Mouse (Mus musculus) layer of hippocampus, postnatal 10 days (tissue): ENCODE results near the gene Lefty2. TPM values are rescaled to one million over a fixed set of nuclear protein-coding genes. Genes with fewer than 3 reads are reported as not detected.

Source experiments
- DNase-seq, 2 experiments: peaks; one replicate each; pipeline ENCODE4 v3.0.0; 2021; ENCODE audit warnings: low spot score in 2 of 2
- total RNA-seq, 2 experiments: library from RNA; stranded (reverse); gene quantifications; 2 replicates each; pipeline ENCODE4 v1.2.3; 2021

The Lefty2 gene
- total RNA-seq, 2 experiments from 2014 or later = 8.7 to 10.2 TPM

GRCm38 (mm10) chr1:180894088-180894987, 1.4 kb downstream of the Lefty2 start:
- peak in 1 of 2 experiments; percentile 29 for DNase-seq

- DNase-seq = no peak
Observed at GRCm38 (mm10) chr1:180901107-180901506, 8.2 kb downstream of the Lefty2 start.

GRCm38 (mm10) chr1:180902915-180903314, 10.0 kb downstream of the Lefty2 start:
- DNase-seq = no peak

- no peak for DNase-seq
Observed at GRCm38 (mm10) chr1:180903666-180904038, 10.7 kb downstream of the Lefty2 start.

- peak; percentile 92 to 96 for DNase-seq
Observed at GRCm38 (mm10) chr1:180904039-180904814, 11.3 kb downstream of the Lefty2 start, which contains the start of gene Pycr2. Gene Pycr2, plus strand, starts transcription at chr1:180904293.

- DNase-seq = no peak
Observed at GRCm38 (mm10) chr1:180904815-180905080, 11.8 kb downstream of the Lefty2 start.

- DNase-seq = no peak
Observed at GRCm38 (mm10) chr1:180905307-180905706, 12.4 kb downstream of the Lefty2 start.

GRCm38 (mm10) chr1:180905876-180906275, 13.0 kb downstream of the Lefty2 start:
- no peak for DNase-seq

GRCm38 (mm10) chr1:180906461-180907147, 13.7 kb downstream of the Lefty2 start:
- no peak for DNase-seq

GRCm38 (mm10) chr1:180911138-180911537, 18.2 kb downstream of the Lefty2 start:
- no peak for DNase-seq

GRCm38 (mm10) chr1:180911653-180912287, 18.9 kb downstream of the Lefty2 start:
- no peak for DNase-seq

GRCm38 (mm10) chr1:180912792-180913191, 19.9 kb downstream of the Lefty2 start:
- DNase-seq = no peak

- no peak for DNase-seq
Observed at GRCm38 (mm10) chr1:180913797-180914196, 20.9 kb downstream of the Lefty2 start.

GRCm38 (mm10) chr1:180916425-180916824, 23.5 kb downstream of the Lefty2 start:
- no peak for DNase-seq

GRCm38 (mm10) chr1:180917053-180917452, 24.1 kb downstream of the Lefty2 start:
- DNase-seq = no peak

GRCm38 (mm10) chr1:180919686-180920085, 26.8 kb downstream of the Lefty2 start:
- no peak for DNase-seq

- no peak for DNase-seq
Observed at GRCm38 (mm10) chr1:180922273-180923048, 29.6 kb downstream of the Lefty2 start.

- no peak for DNase-seq
Observed at GRCm38 (mm10) chr1:180924737-180925136, 31.8 kb downstream of the Lefty2 start.

- no peak for DNase-seq
Observed at GRCm38 (mm10) chr1:180926286-180926685, 33.4 kb downstream of the Lefty2 start.

- DNase-seq = no peak
Observed at GRCm38 (mm10) chr1:180929599-180929998, 36.7 kb downstream of the Lefty2 start.
